Mouse (Mus musculus) liver, adult 2 months (tissue): ENCODE measurements around the gene 2900011O08Rik.

Experiments used
- CTCF ChIP-seq: fragments of 200-500 bp; IDR thresholded peaks from 2 replicates; pipeline ENCODE4 v1.5.1; 2011; ENCODE audit warnings: low read depth, low read length, control low read depth
- POLR2A ChIP-seq: fragments of 200-500 bp; IDR thresholded peaks from 2 replicates; pipeline ENCODE4 v1.6.1; 2011; ENCODE audit warnings: low read length, control low read depth; ENCODE audit not compliant: insufficient read depth; ENCODE audit errors: extremely low read depth

GRCm38 (mm10) chr16:14122586-14122985, 136.2 kb downstream of the 2900011O08Rik start:
- no peak for TF ChIP-seq POLR2A
- no peak for TF ChIP-seq CTCF
